9 mouse cellular contexts compared by ENCODE assay signal in the genomic region with DNA sequence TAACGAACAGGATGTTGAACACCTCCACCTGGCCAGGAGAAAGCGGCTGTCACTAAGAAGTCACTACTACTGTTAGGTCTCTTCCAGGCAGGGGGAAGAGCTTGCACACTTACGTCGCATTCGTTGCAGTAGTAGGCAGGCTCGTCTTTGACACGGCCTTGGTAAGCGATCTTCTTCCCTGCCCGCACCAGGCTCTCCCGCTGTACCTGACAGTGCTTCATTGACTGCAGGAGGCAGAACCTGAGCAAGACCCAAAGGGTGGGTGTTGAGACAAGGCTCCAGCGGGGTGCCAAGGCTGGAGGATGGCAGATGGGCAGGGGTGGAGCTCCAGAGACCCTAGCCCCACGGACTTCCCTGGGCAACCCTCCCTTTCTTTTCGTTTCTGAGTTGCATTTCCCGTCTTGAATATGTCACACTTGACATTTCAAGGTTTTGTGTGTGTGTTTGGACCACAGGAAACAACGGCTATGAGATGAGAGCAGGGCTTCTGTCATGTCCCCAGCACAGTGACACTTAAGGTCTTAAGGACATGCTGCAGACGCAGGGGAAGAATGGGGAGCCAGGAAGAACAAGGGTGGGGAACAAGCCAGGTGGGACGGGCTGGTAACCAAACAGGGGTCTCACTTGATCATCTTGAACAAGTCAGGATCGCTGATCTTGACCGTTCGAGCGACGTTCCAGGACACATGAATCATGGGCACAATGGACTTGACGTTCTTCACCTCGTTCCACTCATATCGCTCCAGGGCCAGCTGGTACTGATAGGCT. TPM values are rescaled to one million over a fixed set of nuclear protein-coding genes. Genes with fewer than 3 reads are reported as not detected.
DNase-seq lines count a peak whose midpoint lies in the region; ATAC-seq and TF ChIP-seq lines count a peak whose summit lies in the region.
"Had no signal": no experiment of that assay in that cellular context is flagged by ENCODE, and none has a peak within 500 bp of the region (broad histone marks: within the 10 kb centered on the region; RNA-seq: fewer than 3 reads in every experiment).

No protein-coding gene starts in this region.

- TF ChIP-seq CTCF in lung, postnatal 0 days (IDR thresholded peaks at IDR 0.05): no peak

- H3K27ac ChIP-seq in heart, embryonic 12.5 days (ENCODE audit: poor library complexity, severe bottlenecking): no peak overlapping the region
- H3K27ac ChIP-seq in neural tube, embryonic 12.5 days: no peak overlapping the region
- H3K27ac ChIP-seq in neural tube, embryonic 15.5 days (replicated peaks): no peak overlapping the region
- H3K27ac ChIP-seq in embryonic facial prominence, embryonic 13.5 days: no peak overlapping the region
- H3K27ac ChIP-seq in lung, postnatal 0 days (ENCODE audit: low read length): no peak overlapping the region
- H3K27ac ChIP-seq: liver, embryonic 13.5 days had no signal

- H3K9me3 ChIP-seq in heart, embryonic 12.5 days (replicated peaks): no peaks in the 10 kb centered on the region
- H3K9me3 ChIP-seq in neural tube, embryonic 12.5 days: no peaks in the 10 kb centered on the region
- H3K9me3 ChIP-seq in neural tube, embryonic 15.5 days (replicated peaks): no peaks in the 10 kb centered on the region
- no peaks in the 10 kb centered on the region for H3K9me3 ChIP-seq in embryonic facial prominence, embryonic 13.5 days
- H3K9me3 ChIP-seq in lung, postnatal 0 days (ENCODE audit: low read length): no peaks in the 10 kb centered on the region
- H3K9me3 ChIP-seq: liver, embryonic 13.5 days had no signal

- H3K9ac ChIP-seq in heart, embryonic 12.5 days: no peak overlapping the region
- 0 out of 2 replicates have a peak overlapping the region, but pooled peaks have one; percentile 5 for H3K9ac ChIP-seq in neural tube, embryonic 12.5 days
- H3K9ac ChIP-seq in neural tube, embryonic 15.5 days (replicated peaks): no peak overlapping the region
- 0 out of 2 replicates have a peak overlapping the region, but pooled peaks have one; percentile 23 for H3K9ac ChIP-seq in embryonic facial prominence, embryonic 13.5 days
- H3K9ac ChIP-seq in lung, postnatal 0 days (replicated peaks; ENCODE audit: low read depth): no peak overlapping the region
- H3K9ac ChIP-seq: liver, embryonic 13.5 days had no signal

- H3K36me3 ChIP-seq in heart, embryonic 12.5 days: peaks cover 59% of the 10 kb centered on the region
- H3K36me3 ChIP-seq in neural tube, embryonic 12.5 days: peaks cover 63% of the 10 kb centered on the region
- H3K36me3 ChIP-seq in neural tube, embryonic 15.5 days: peaks cover 64% of the 10 kb centered on the region
- H3K36me3 ChIP-seq in embryonic facial prominence, embryonic 13.5 days: peaks cover 71% of the 10 kb centered on the region
- peaks cover 26% of the 10 kb centered on the region for H3K36me3 ChIP-seq in lung, postnatal 0 days (ENCODE audit: insufficient read depth, low read length)

- H3K4me3 ChIP-seq in heart, embryonic 12.5 days: peak overlapping the region; percentile 7; the same call in 1 of the 2 replicates
- peak overlapping the region; percentile 14; the same call in 1 of the 2 replicates for H3K4me3 ChIP-seq in neural tube, embryonic 12.5 days
- H3K4me3 ChIP-seq in neural tube, embryonic 15.5 days (replicated peaks): no peak overlapping the region
- H3K4me3 ChIP-seq in embryonic facial prominence, embryonic 13.5 days: peak overlapping the region; percentile 9; the same call in 1 of the 2 replicates
- no peak overlapping the region for H3K4me3 ChIP-seq in lung, postnatal 0 days (ENCODE audit: low read depth, low read length)
- H3K4me3 ChIP-seq: liver, embryonic 13.5 days had no signal

- H3K4me1 ChIP-seq in heart, embryonic 12.5 days (replicated peaks): peaks cover 49% of the 10 kb centered on the region
- peaks cover 38% of the 10 kb centered on the region for H3K4me1 ChIP-seq in neural tube, embryonic 12.5 days
- peaks cover 28% of the 10 kb centered on the region for H3K4me1 ChIP-seq in neural tube, embryonic 15.5 days
- peaks cover 48% of the 10 kb centered on the region for H3K4me1 ChIP-seq in embryonic facial prominence, embryonic 13.5 days
- peaks cover 10% of the 10 kb centered on the region for H3K4me1 ChIP-seq in lung, postnatal 0 days (ENCODE audit: insufficient read depth, low read depth, low read length)

- no peak for TF ChIP-seq EP300 in lung, postnatal 0 days (IDR thresholded peaks at IDR 0.05)

- WGBS in heart, embryonic 12.5 days: 69% methylated on average over 25 of the region's 25 CpGs
- 75% methylated on average over 25 of the region's 25 CpGs for WGBS in neural tube, embryonic 12.5 days
- 75% methylated on average over 25 of the region's 25 CpGs for WGBS in neural tube, embryonic 15.5 days
- WGBS in embryonic facial prominence, embryonic 13.5 days: 74% methylated on average over 25 of the region's 25 CpGs
- WGBS in lung, postnatal 0 days: 80% methylated on average over 24 of the region's 25 CpGs

- peak overlapping the region; percentile 44 for H3K4me2 ChIP-seq in heart, embryonic 12.5 days
- peak overlapping the region; percentile 40 for H3K4me2 ChIP-seq in neural tube, embryonic 12.5 days (replicated peaks)
- H3K4me2 ChIP-seq in neural tube, embryonic 15.5 days: no peak overlapping the region
- peak overlapping the region; percentile 22 for H3K4me2 ChIP-seq in embryonic facial prominence, embryonic 13.5 days
- H3K4me2 ChIP-seq in lung, postnatal 0 days (replicated peaks; ENCODE audit: low read depth, low read length): peak overlapping the region; percentile 32; the same call in 1 of the 2 replicates

- no peaks in the 10 kb centered on the region; the same call in 1 of the 2 replicates for H3K27me3 ChIP-seq in heart, embryonic 12.5 days (replicated peaks)
- peaks cover 17% of the 10 kb centered on the region for H3K27me3 ChIP-seq in neural tube, embryonic 12.5 days (replicated peaks)
- H3K27me3 ChIP-seq in neural tube, embryonic 15.5 days (replicated peaks): peaks cover 5% of the 10 kb centered on the region; the same call in 1 of the 2 replicates
- H3K27me3 ChIP-seq in embryonic facial prominence, embryonic 13.5 days: peaks cover 11% of the 10 kb centered on the region; the same call in 1 of the 2 replicates
- H3K27me3 ChIP-seq in lung, postnatal 0 days (replicated peaks; ENCODE audit: insufficient read depth, low read length): no peaks in the 10 kb centered on the region
- H3K27me3 ChIP-seq: liver, embryonic 13.5 days had no signal

- ATAC-seq in heart, embryonic 12.5 days (ENCODE audit: insufficient number of reproducible peaks, low FRiP score): no peak
- ATAC-seq in neural tube, embryonic 12.5 days (ENCODE audit: low FRiP score, low read depth): no peak
- ATAC-seq in neural tube, embryonic 15.5 days (ENCODE audit: low FRiP score): no peak
- ATAC-seq in embryonic facial prominence, embryonic 13.5 days (ENCODE audit: insufficient number of reproducible peaks, insufficient read depth, low FRiP score, low TSS enrichment, low read depth): no peak
- no peak for ATAC-seq in lung, postnatal 0 days
- ATAC-seq in granulocyte monocyte progenitor cell, adult 5-6 weeks (replicated peaks; ENCODE audit: poor library complexity, severe bottlenecking): no peak

- no peak for DNase-seq in heart, adult 8-10 months (ENCODE audit: low spot score)
- DNase-seq in lung, postnatal 0 days (ENCODE audit: low spot score): no peak
- DNase-seq in thymus, postnatal 25 days: no peak

RNA-seq across cellular contexts. Expression of a gene that starts 2.2 kb away (rescaled TPM):
- 34.4 and 35.7 TPM in 2 replicates for polyA plus RNA-seq in heart, embryonic 12.5 days (2016; fragmentation: Nextera tagmentation; extraction: Ambion mirVana)
- 10 to 100 TPM; 13.2 to 24.7 (median 19.5) TPM for total RNA-seq in heart, adult 8-10 months (2022)
- polyA plus RNA-seq in neural tube, embryonic 12.5 days (2016; fragmentation: Nextera tagmentation; extraction: Ambion mirVana): 13.7 TPM in 2 replicates
- 6.2 and 9.1 TPM in 2 replicates for polyA plus RNA-seq in neural tube, embryonic 15.5 days (2015; fragmentation: Nextera tagmentation; extraction: Ambion mirVana)
- 13.2 and 16.4 TPM in 2 replicates for polyA plus RNA-seq in embryonic facial prominence, embryonic 13.5 days (2015; fragmentation: Nextera tagmentation; extraction: Ambion mirVana)
- polyA plus RNA-seq in lung, postnatal 0 days (2015; fragmentation: Nextera tagmentation; extraction: Ambion mirVana): 96.5 and 101 TPM in 2 replicates
- not detected in 2 replicates for total RNA-seq in granulocyte monocyte progenitor cell, adult 5-6 weeks (2014; fragmentation: Nextera tagmentation)
- total RNA-seq in granulocyte monocyte progenitor cell, adult 5-6 weeks (2017): 0.56 TPM in 1 of 2 replicates, not detected in the other

RNA-seq across cellular contexts. Expression of a gene that starts 4.8 kb away (rescaled TPM):
- polyA plus RNA-seq in heart, embryonic 12.5 days (2016; fragmentation: Nextera tagmentation; extraction: Ambion mirVana): 24.8 and 27.1 TPM in 2 replicates
- total RNA-seq in heart, adult 8-10 months (2022): 10 to 100 TPM; 33.3 to 39.8 (median 36.9) TPM
- 48.5 and 49.9 TPM in 2 replicates for polyA plus RNA-seq in neural tube, embryonic 12.5 days (2016; fragmentation: Nextera tagmentation; extraction: Ambion mirVana)
- 29.7 and 31.5 TPM in 2 replicates for polyA plus RNA-seq in neural tube, embryonic 15.5 days (2015; fragmentation: Nextera tagmentation; extraction: Ambion mirVana)
- 43.4 and 46.5 TPM in 2 replicates for polyA plus RNA-seq in embryonic facial prominence, embryonic 13.5 days (2015; fragmentation: Nextera tagmentation; extraction: Ambion mirVana)
- 16.3 and 16.5 TPM in 2 replicates for polyA plus RNA-seq in lung, postnatal 0 days (2015; fragmentation: Nextera tagmentation; extraction: Ambion mirVana)
- total RNA-seq in granulocyte monocyte progenitor cell, adult 5-6 weeks (2014; fragmentation: Nextera tagmentation): 22.8 and 25.2 TPM in 2 replicates
- total RNA-seq in granulocyte monocyte progenitor cell, adult 5-6 weeks (2017): 32.7 and 38.2 TPM in 2 replicates

RNA-seq across cellular contexts. Expression of a gene that starts 5.0 kb away (rescaled TPM):
- polyA plus RNA-seq in heart, embryonic 12.5 days (2016; fragmentation: Nextera tagmentation; extraction: Ambion mirVana): 147 and 150 TPM in 2 replicates
- total RNA-seq in heart, adult 8-10 months (2022): 100 to 1,000 TPM; 109 to 140 (median 120) TPM
- polyA plus RNA-seq in neural tube, embryonic 12.5 days (2016; fragmentation: Nextera tagmentation; extraction: Ambion mirVana): 105 and 111 TPM in 2 replicates
- polyA plus RNA-seq in neural tube, embryonic 15.5 days (2015; fragmentation: Nextera tagmentation; extraction: Ambion mirVana): 130 and 132 TPM in 2 replicates
- polyA plus RNA-seq in embryonic facial prominence, embryonic 13.5 days (2015; fragmentation: Nextera tagmentation; extraction: Ambion mirVana): 145 and 150 TPM in 2 replicates
- 126 and 142 TPM in 2 replicates for polyA plus RNA-seq in lung, postnatal 0 days (2015; fragmentation: Nextera tagmentation; extraction: Ambion mirVana)
- total RNA-seq in granulocyte monocyte progenitor cell, adult 5-6 weeks (2014; fragmentation: Nextera tagmentation): 164 and 170 TPM in 2 replicates
- total RNA-seq in granulocyte monocyte progenitor cell, adult 5-6 weeks (2017): 112 and 181 TPM in 2 replicates

RNA-seq across cellular contexts. Expression of a gene that starts 13.2 kb away (rescaled TPM):
- polyA plus RNA-seq in heart, embryonic 12.5 days (2016; fragmentation: Nextera tagmentation; extraction: Ambion mirVana): 24.9 and 25.4 TPM in 2 replicates
- total RNA-seq in heart, adult 8-10 months (2022): 10 to 100 TPM; 19.1 to 26.2 (median 22.3) TPM
- polyA plus RNA-seq in neural tube, embryonic 12.5 days (2016; fragmentation: Nextera tagmentation; extraction: Ambion mirVana): 48.6 and 52.4 TPM in 2 replicates
- polyA plus RNA-seq in neural tube, embryonic 15.5 days (2015; fragmentation: Nextera tagmentation; extraction: Ambion mirVana): 29.4 and 32.6 TPM in 2 replicates
- 41.3 and 43.1 TPM in 2 replicates for polyA plus RNA-seq in embryonic facial prominence, embryonic 13.5 days (2015; fragmentation: Nextera tagmentation; extraction: Ambion mirVana)
- polyA plus RNA-seq in lung, postnatal 0 days (2015; fragmentation: Nextera tagmentation; extraction: Ambion mirVana): 29.4 and 34.9 TPM in 2 replicates
- 12.1 and 14.4 TPM in 2 replicates for total RNA-seq in granulocyte monocyte progenitor cell, adult 5-6 weeks (2014; fragmentation: Nextera tagmentation)
- total RNA-seq in granulocyte monocyte progenitor cell, adult 5-6 weeks (2017): 0.99 and 2.8 TPM in 2 replicates

RNA-seq across cellular contexts. Expression of a gene that starts 31.1 kb away (rescaled TPM):
- 19.2 and 23.5 TPM in 2 replicates for polyA plus RNA-seq in heart, embryonic 12.5 days (2016; fragmentation: Nextera tagmentation; extraction: Ambion mirVana)
- total RNA-seq in heart, adult 8-10 months (2022): 10 to 100 TPM; 16.7 to 20.4 (median 18.3) TPM
- 87.1 and 93.0 TPM in 2 replicates for polyA plus RNA-seq in neural tube, embryonic 12.5 days (2016; fragmentation: Nextera tagmentation; extraction: Ambion mirVana)
- polyA plus RNA-seq in neural tube, embryonic 15.5 days (2015; fragmentation: Nextera tagmentation; extraction: Ambion mirVana): 70.6 and 76.1 TPM in 2 replicates
- polyA plus RNA-seq in embryonic facial prominence, embryonic 13.5 days (2015; fragmentation: Nextera tagmentation; extraction: Ambion mirVana): 135 and 142 TPM in 2 replicates
- 29.9 and 38.4 TPM in 2 replicates for polyA plus RNA-seq in lung, postnatal 0 days (2015; fragmentation: Nextera tagmentation; extraction: Ambion mirVana)
- 37.0 and 59.8 TPM in 2 replicates for total RNA-seq in granulocyte monocyte progenitor cell, adult 5-6 weeks (2014; fragmentation: Nextera tagmentation)
- total RNA-seq in granulocyte monocyte progenitor cell, adult 5-6 weeks (2017): 26.9 and 37.7 TPM in 2 replicates

Comparison
In these comparisons a context has a peak if more than half of its experiments do, and no peak if none do; other contexts are left out.
1. H3K4me3 ChIP-seq: peak in heart, embryonic 12.5 days (single experiment), neural tube, embryonic 12.5 days (single experiment) and embryonic facial prominence, embryonic 13.5 days (single experiment); none in neural tube, embryonic 15.5 days (single experiment) and lung, postnatal 0 days (single experiment).
2. H3K9ac ChIP-seq: peak in neural tube, embryonic 12.5 days (single experiment) and embryonic facial prominence, embryonic 13.5 days (single experiment); none in heart, embryonic 12.5 days (single experiment), neural tube, embryonic 15.5 days (single experiment) and lung, postnatal 0 days (single experiment).